Mouse (Mus musculus) retina, postnatal 7 days (tissue): ENCODE data around the gene Adarb1.

ENCODE experiments used
- DNase-seq: peaks from one replicate; pipeline ENCODE4 v3.0.0-alpha.2; 2012; ENCODE audit warnings: low read depth, low spot score

The Adarb1 gene

DNA sequence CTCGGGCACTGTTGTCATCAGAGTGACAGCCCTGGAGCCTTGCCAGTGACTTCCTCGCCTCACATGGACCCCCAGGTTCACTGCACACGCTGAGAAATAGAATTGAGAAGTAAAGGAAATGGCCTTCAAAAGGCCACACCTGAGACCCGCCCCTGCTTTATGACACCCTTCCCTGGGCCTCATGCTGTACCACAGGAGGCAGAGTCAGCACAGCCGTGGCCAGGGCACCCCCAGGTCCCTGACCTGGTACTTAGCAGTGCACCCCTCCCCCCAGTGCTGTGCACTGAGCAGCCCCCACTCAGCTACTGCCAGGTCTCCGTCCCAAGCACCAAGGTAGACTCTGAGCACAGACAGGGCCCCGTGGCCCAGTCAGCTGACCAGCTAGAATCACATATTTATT is 148.9 kb downstream of the Adarb1 start:
- DNase-seq = no peak

DNA sequence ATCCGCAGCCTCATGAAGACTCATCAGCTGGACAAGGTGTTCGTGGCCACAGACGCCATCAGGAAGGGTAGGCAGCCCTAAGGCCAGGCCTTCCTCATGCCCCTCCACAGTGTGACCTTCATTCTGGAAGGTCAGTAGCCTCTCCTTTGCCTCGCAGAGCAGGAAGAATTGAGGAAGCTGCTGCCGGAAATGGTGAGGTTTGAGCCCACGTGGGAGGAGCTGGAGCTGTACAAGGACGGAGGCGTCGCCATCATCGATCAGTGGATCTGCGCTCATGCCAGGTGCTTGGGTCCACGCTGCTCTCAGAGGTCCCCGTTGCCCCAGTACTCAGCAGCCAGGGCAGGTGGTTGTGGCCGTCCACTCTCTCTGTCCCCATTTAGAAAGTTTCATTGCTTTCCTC is 151.0 kb downstream of the Adarb1 start:
- no peak for DNase-seq

DNA sequence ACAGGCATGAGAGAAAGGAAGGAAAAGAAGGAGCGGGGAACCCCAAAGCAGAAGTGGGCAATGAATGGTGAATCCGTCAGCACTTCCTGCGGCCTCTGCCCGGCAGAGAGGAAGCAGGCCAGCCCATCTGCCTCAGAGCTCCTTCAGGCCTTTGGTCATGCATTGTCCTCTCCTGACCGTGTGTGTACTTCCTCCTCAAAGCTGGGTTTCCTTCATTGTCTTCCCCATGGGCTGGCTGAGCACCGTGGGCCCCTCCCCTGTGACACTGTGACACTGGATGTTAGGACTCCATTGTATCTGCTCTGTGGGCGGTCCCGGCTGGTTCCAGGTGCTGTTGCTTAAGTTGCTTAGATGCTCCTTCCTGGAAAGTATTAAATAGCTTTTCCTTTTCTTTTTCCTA is 151.8 kb downstream of the Adarb1 start:
- DNase-seq = no peak

GRCm38 (mm10) chr10:77260166-77260875 is 157.7 kb downstream of the Adarb1 start:
- DNase-seq = no peak

- DNase-seq = peak; percentile 96
Observed at GRCm38 (mm10) chr10:77258704-77259621, 159.1 kb downstream of the Adarb1 start, which contains the start of gene Pofut2. Pofut2 (plus strand) TSS chr10:77259218.

DNA sequence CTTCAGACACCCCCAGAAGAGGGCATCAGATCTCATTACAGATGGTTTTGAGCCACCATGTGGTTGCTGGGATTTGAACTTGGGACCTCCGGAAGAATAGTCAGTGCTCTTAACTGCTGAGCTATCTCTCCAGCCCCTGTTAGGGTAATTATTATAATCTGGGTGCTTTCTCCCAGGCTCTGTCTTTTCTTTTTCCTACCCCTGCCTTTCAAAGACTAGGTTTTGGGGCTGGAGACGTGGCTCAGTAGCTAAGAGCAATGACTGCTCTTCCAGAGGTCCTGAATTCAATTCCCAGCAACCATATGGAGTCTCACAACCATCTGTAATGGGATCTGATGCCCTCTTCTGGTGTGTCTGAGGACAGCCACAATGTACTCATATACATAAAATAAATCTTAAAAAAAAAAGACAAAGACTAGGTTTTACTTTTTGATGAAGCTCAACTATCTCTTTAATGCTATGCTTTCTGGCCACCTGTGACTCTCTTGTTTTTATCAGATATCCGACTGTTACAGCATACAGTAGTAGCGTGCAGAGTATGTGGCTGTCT is 160.0 kb downstream of the Adarb1 start:
- DNase-seq = no peak

DNA sequence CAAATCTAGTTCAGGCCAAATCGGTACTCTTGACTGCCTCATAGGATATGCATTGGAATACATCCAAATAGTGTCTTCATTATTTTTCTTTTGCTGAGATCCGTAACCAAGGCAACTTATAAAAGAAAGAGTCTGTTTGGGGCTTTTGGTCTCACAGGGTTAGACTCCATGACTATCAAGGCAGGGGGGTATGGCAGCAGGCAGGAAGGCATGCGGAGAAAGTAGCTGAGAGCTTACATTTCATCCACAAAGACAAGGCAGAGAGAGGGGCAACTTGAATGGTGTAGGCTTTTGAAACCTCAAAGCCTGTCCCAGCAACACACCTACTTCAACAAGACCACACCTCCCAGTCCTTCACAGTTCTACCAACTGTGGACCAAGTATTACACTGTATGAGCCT is 162.4 kb downstream of the Adarb1 start:
- no peak for DNase-seq

GRCm38 (mm10) chr10:77255231-77255630 is 162.8 kb downstream of the Adarb1 start:
- no peak for DNase-seq

GRCm38 (mm10) chr10:77252790-77253189 is 165.3 kb downstream of the Adarb1 start:
- peak; percentile 74 for DNase-seq

DNA sequence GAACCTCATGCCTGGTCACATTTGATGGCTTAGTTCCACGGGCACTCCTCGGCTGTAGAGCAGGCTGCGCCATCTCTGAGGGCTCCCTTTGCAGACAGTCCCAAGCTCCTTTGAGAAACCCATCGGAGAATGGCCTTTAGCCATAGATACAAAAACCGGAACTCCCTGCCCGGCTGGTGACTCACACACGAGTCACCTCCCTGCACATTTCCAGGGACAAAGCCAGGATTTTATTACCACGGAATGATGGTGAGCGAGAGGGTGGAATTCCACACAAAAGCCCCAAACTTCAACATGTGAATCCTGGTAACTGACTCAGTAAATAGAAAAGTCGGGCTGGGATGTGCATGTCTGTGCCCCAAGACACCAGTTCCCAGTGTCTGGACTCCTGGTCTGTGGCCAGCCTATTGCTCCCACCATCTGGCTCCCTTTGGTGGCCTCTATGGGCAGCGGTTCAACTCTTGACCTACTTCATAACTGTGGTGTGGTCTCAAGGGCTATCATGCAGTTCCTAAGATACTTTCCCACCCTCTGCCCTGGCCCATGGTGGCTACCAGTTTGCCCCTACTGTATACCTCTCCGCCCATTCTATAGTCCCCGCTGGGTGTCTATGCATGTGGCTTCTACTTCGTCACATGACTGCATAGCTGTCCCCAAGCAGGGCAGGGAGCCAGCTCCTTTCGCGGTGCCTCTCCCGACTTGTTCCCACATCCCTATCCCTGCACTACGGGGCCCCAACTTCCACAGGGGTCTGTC is 166.1 kb downstream of the Adarb1 start:
- DNase-seq = no peak

DNA sequence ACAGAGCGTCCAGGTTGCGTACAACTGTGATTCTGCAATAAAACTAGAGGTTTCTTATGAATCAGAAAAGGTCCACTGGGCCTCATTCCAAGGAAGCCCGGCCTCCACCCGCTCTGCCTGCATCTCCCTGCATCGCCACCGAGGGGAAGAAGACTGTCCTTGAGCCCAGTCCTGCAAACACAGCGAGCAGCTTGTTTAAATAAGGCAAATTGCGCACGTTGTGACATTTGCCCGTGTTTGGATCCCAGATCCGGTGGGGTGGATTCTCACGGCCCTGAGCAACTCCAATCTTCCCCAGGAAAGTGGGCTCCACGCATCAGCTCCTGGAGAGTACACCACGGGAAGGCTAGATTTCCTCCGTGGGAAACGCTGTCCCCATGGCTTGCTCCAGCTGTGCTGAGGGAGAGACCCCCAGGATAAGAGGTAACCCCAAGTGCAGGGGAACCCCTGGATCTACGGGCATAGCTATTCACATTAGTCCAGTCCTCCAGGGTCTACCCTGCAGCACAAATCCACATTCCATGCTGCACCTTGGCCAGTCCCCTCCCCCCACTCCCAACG is 166.8 kb downstream of the Adarb1 start:
- no peak for DNase-seq

GRCm38 (mm10) chr10:77247707-77248106 is 170.4 kb downstream of the Adarb1 start:
- no peak for DNase-seq

GRCm38 (mm10) chr10:77247048-77247447 is 171.0 kb downstream of the Adarb1 start:
- no peak for DNase-seq

DNA sequence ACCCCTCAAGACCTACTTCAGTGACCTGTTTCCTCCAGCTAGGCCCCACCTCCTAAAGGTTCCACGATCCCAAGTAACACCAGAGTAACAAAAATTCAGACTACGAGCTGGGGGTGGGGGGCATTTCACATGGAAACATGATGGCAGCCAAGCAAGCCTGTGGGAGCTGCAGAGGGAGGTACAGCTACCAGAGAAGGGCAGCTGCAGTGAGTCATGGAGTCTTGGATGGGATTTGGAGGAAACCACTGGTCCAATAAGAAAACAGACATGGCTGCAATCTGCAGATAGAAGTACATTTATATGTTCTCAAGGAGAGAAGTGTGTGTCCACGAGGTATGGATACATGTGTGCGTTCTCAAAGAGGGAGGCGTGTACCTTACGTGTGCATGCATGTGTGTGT is 173.3 kb downstream of the Adarb1 start:
- DNase-seq = no peak

GRCm38 (mm10) chr10:77243572-77244161 is 174.4 kb downstream of the Adarb1 start:
- DNase-seq = no peak

GRCm38 (mm10) chr10:77242871-77243270 is 175.2 kb downstream of the Adarb1 start:
- DNase-seq = no peak

DNA sequence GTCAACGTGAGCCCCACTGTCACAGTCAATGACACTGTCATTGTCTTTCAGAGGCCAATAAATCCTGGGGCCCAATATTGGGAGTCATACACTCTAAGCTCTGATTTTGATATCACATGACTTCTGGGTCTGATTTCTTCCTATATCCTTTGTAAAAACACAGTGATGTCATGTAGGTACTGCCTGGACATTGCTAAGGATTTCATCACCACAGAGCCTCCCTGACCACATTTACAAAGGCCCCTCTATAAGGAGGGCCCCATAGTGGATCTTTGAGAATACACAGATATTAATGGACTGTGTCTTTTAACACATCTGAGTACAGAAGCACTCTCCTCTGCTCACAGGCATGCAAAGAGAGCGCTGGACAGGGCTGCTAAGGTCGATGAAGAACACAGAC is 175.7 kb downstream of the Adarb1 start:
- no peak for DNase-seq

GRCm38 (mm10) chr10:77240764-77241163 is 177.3 kb downstream of the Adarb1 start:
- DNase-seq = no peak
